In the genomic region with DNA sequence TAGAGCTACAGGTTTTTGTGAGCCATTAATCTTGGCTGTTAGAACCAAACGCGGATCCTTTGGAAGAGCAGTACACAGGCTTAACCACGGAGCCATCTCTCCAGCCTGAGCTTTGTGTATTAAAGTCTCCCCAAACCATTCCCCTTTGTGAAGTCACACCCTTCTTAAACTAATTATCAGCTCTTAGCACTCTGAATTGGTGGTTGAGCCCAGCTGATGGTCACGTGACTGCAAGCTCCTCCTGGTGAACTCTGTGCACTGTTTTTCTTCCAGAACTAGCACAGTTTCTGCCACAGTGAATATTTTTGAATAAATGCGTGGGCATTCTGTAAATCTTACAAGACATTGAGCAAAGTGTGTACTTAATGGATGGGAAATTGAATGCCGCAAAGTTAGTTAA, we compare ENCODE assay signal across 8 mouse cellular contexts. TPM values are rescaled to one million over a fixed set of nuclear protein-coding genes. Genes with fewer than 3 reads are reported as not detected.
DNase-seq lines count a peak whose midpoint lies in the region; ATAC-seq and TF ChIP-seq lines count a peak whose summit lies in the region.

No protein-coding gene starts in this region.

- peak overlapping the region; percentile 57 for H3K9ac ChIP-seq in embryonic facial prominence, embryonic 15.5 days
- H3K9ac ChIP-seq in kidney, embryonic 15.5 days: peak overlapping the region; percentile 54

- 28% methylated on average over 6 of the region's 6 CpGs for WGBS in spleen, adult 2 months
- WGBS in embryonic facial prominence, embryonic 15.5 days: 36% methylated on average over 6 of the region's 6 CpGs
- 32% methylated on average over 6 of the region's 6 CpGs for whole genome bisulfite sequencing in kidney, embryonic 15.5 days

- peak overlapping the region; percentile 75 for H3K4me3 ChIP-seq in spleen, adult 2 months (ENCODE audit: extremely low read depth, insufficient read depth, insufficient read length)
- H3K4me3 ChIP-seq in embryonic facial prominence, embryonic 15.5 days (replicated peaks): peak overlapping the region; percentile 78
- H3K4me3 ChIP-seq in kidney, embryonic 15.5 days (replicated peaks): peak overlapping the region; percentile 83

- no peak overlapping the region for H3K27ac ChIP-seq in spleen, adult 2 months (ENCODE audit: insufficient read depth, low read length)
- no peak overlapping the region for H3K27ac ChIP-seq in embryonic facial prominence, embryonic 15.5 days (replicated peaks)
- H3K27ac ChIP-seq in kidney, embryonic 15.5 days: no peak overlapping the region

- peak overlapping the region; percentile 60 for H3K4me2 ChIP-seq in embryonic facial prominence, embryonic 15.5 days (replicated peaks)
- peak overlapping the region; percentile 82 for H3K4me2 ChIP-seq in kidney, embryonic 15.5 days

- no peaks in the 10 kb centered on the region for H3K27me3 ChIP-seq in spleen, adult 2 months (ENCODE audit: control insufficient read depth, insufficient read depth, low read length)
- H3K27me3 ChIP-seq in embryonic facial prominence, embryonic 15.5 days: no peaks in the 10 kb centered on the region
- no peaks in the 10 kb centered on the region for H3K27me3 ChIP-seq in kidney, embryonic 15.5 days

- H3K9me3 ChIP-seq in embryonic facial prominence, embryonic 15.5 days (replicated peaks): no peaks in the 10 kb centered on the region
- no peaks in the 10 kb centered on the region for H3K9me3 ChIP-seq in kidney, embryonic 15.5 days (replicated peaks)

- no peak for TF ChIP-seq POLR2A in spleen, adult 2 months (IDR thresholded peaks at IDR 0.05; ENCODE audit: low read depth, low read length)

- TF ChIP-seq CTCF in spleen, adult 2 months (IDR thresholded peaks at IDR 0.05; ENCODE audit: extremely low read depth, insufficient read depth, insufficient read length, insufficient replicate concordance): no peak

- DNase-seq in spleen, adult 2 months (ENCODE audit: low read depth in 1 of 2, low spot score in 2 of 2): no peak
- DNase-seq in spleen, postnatal 14 days (ENCODE audit: low spot score in 2 of 2): no peak
- DNase-seq in right cerebral cortex, postnatal 36 days (ENCODE audit: low spot score in 2 of 2): no peak
- no peak for DNase-seq in gastrocnemius, postnatal 10 days
- no peak for DNase-seq in urinary bladder, postnatal 4 days (ENCODE audit: low spot score in 2 of 2)

- H3K4me1 ChIP-seq in spleen, adult 2 months (ENCODE audit: control insufficient read depth, insufficient read depth, insufficient read length): peaks cover 19% of the 10 kb centered on the region
- peaks cover 21% of the 10 kb centered on the region for H3K4me1 ChIP-seq in embryonic facial prominence, embryonic 15.5 days
- peaks cover 19% of the 10 kb centered on the region for H3K4me1 ChIP-seq in kidney, embryonic 15.5 days

- ATAC-seq in embryonic facial prominence, embryonic 15.5 days (ENCODE audit: insufficient number of reproducible peaks, low FRiP score, low TSS enrichment, low read depth): no peak
- ATAC-seq in kidney, embryonic 15.5 days (replicated peaks; ENCODE audit: low FRiP score): no peak
- ATAC-seq in megakaryocyte progenitor cell, adult 5-6 weeks (replicated peaks; ENCODE audit: poor library complexity): peak; percentile 35

- peaks cover 8% of the 10 kb centered on the region for H3K36me3 ChIP-seq in spleen, adult 2 months (ENCODE audit: control insufficient read depth, insufficient read depth, low read length)
- H3K36me3 ChIP-seq in embryonic facial prominence, embryonic 15.5 days: peaks cover 17% of the 10 kb centered on the region
- H3K36me3 ChIP-seq in kidney, embryonic 15.5 days: peaks cover 17% of the 10 kb centered on the region

RNA-seq across cellular contexts. Expression of a gene that starts 0.8 kb away (rescaled TPM):
- polyA plus RNA-seq in spleen, adult 2 months (2012; rRNA removed): 30.9 and 35.0 TPM in 2 replicates
- polyA plus RNA-seq in embryonic facial prominence, embryonic 15.5 days (2015; fragmentation: Nextera tagmentation; extraction: Ambion mirVana): 75.8 and 79.2 TPM in 2 replicates
- 68.9 and 74.8 TPM in 2 replicates for polyA plus RNA-seq in kidney, embryonic 15.5 days (2015; fragmentation: Nextera tagmentation; extraction: Ambion mirVana)
- 27.6 and 29.6 TPM in 2 replicates for total RNA-seq in megakaryocyte progenitor cell, adult 5-6 weeks (2015)
- total RNA-seq in megakaryocyte progenitor cell, adult 5-6 weeks (2017): 146 and 199 TPM in 2 replicates
- total RNA-seq in gastrocnemius, postnatal 10 days (2021): 10 to 100 TPM; 34.9 to 40.9 TPM

RNA-seq across cellular contexts. Expression of a gene that starts 17.2 kb away (rescaled TPM):
- not detected in 2 replicates for polyA plus RNA-seq in spleen, adult 2 months (2012; rRNA removed)
- 1.9 and 2.1 TPM in 2 replicates for polyA plus RNA-seq in embryonic facial prominence, embryonic 15.5 days (2015; fragmentation: Nextera tagmentation; extraction: Ambion mirVana)
- polyA plus RNA-seq in kidney, embryonic 15.5 days (2015; fragmentation: Nextera tagmentation; extraction: Ambion mirVana): 1.6 and 2.0 TPM in 2 replicates
- total RNA-seq in megakaryocyte progenitor cell, adult 5-6 weeks (2015): not detected in 2 replicates
- total RNA-seq in megakaryocyte progenitor cell, adult 5-6 weeks (2017): 0.07 TPM in 1 of 2 replicates, not detected in the other
- total RNA-seq in gastrocnemius, postnatal 10 days (2021): not detected

RNA-seq across cellular contexts. Expression of a gene that starts 31.1 kb away (rescaled TPM):
- 0.21 TPM in 1 of 2 replicates, not detected in the other for polyA plus RNA-seq in spleen, adult 2 months (2012; rRNA removed)
- 0.25 TPM in 1 of 2 replicates, not detected in the other for polyA plus RNA-seq in embryonic facial prominence, embryonic 15.5 days (2015; fragmentation: Nextera tagmentation; extraction: Ambion mirVana)
- not detected in 2 replicates for polyA plus RNA-seq in kidney, embryonic 15.5 days (2015; fragmentation: Nextera tagmentation; extraction: Ambion mirVana)
- 0.22 and 0.37 TPM in 2 replicates for total RNA-seq in megakaryocyte progenitor cell, adult 5-6 weeks (2015)
- 1.1 and 2.0 TPM in 2 replicates for total RNA-seq in megakaryocyte progenitor cell, adult 5-6 weeks (2017)
- total RNA-seq in gastrocnemius, postnatal 10 days (2021): under 1 TPM; 0.35 to 0.54 TPM

RNA-seq across cellular contexts. Expression of a gene that starts 47.6 kb away (rescaled TPM):
- polyA plus RNA-seq in spleen, adult 2 months (2012; rRNA removed): 1.6 and 2.0 TPM in 2 replicates
- 0.79 and 1.1 TPM in 2 replicates for polyA plus RNA-seq in embryonic facial prominence, embryonic 15.5 days (2015; fragmentation: Nextera tagmentation; extraction: Ambion mirVana)
- polyA plus RNA-seq in kidney, embryonic 15.5 days (2015; fragmentation: Nextera tagmentation; extraction: Ambion mirVana): 0.15 and 0.29 TPM in 2 replicates
- total RNA-seq in megakaryocyte progenitor cell, adult 5-6 weeks (2015): 1.4 and 2.1 TPM in 2 replicates
- 1.00 and 2.1 TPM in 2 replicates for total RNA-seq in megakaryocyte progenitor cell, adult 5-6 weeks (2017)
- under 1 TPM; 0.26 to 0.41 TPM for total RNA-seq in gastrocnemius, postnatal 10 days (2021)
